Mouse (Mus musculus): ENCODE data around the gene Tomm22. TPM values are rescaled to one million over a fixed set of nuclear protein-coding genes. Genes with fewer than 3 reads are reported as not detected.

Gene Tomm22
- 104 TPM for total RNA-seq (2023)

DNA sequence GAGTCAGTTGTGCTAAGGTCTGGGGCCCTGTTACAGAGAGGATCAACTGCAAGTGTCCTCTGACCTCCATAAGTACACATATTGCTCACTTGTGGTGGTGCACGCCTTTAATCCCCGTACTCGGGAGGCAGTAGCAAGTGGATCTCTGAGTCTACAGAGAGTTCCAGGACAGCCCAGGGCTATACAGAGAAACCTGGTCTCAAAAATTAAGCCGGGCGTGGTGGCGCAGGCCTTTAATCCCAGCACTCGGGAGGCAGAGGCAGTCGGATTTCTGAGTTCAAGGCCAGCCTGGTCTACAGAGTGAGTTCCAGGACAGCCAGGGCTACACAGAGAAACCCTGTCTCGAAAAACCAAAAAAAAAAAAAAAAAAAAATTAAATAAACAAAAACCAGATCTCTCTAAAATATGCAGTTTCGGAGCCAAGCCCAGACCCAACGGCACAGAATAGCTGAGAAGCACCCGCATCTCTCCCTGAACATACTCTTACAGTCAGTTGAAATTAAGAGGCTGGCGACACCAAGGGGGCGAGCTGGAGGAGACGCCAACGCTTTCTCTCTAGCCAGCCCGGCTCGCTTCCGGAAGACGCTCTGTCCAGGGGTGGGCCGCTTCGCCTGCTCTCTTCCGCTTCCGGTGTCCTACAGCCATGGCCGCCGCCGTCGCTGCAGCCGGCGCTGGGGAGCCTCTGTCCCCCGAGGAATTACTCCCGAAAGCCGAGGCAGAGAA, at the start of gene Tomm22:
TSS of gene Tomm22 (plus strand) at position 613 of the 723 bp plus-strand sequence.

DNA sequence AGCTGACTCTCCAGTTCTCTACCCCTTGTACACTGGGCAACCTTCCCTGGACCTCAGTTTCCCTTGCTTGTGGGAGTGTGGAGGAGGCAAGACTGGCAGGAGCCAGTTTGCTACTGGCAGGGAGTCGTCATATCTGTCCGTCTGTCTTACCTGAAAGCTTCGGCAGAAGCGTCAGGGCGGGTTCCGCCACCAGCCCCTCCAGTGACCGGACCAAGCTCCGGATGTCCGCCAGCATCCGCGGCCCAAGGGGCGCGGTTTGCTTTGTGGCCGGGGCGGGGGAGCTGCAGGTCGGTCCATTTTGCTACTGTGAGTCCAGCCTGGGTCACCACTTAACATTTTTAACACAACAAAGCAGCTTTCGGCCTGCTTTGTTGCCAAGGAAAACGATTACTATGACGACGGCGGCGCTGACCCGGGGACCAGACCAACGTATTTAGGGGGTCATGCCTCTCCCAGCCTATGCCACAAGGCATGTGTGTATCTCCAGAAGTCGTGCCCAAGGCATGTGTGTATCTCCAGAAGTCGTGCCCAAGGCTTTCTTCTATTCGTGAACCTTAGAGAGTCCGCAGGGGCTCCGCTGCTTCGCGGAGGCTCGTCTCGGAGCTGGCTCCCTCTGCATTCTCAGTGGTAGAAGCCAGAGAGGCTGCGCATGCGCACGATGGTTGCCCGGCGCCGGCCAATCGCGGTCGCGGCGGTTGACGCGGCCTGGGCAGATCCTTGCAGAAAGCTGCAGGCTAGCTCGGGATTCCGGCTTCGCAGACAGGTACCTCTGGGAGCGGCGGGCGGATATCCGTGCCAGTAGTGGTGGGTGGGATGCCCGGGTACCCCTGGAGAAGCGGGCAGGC, 11.9 kb upstream of the Tomm22 start, which contains the start of the genes Fam227a and Cby1:
TSS of gene Fam227a (minus strand) at position 426 of the 845 bp plus-strand sequence.
TSS of gene Cby1 (plus strand) at position 669 of the 845 bp plus-strand sequence.

DNA sequence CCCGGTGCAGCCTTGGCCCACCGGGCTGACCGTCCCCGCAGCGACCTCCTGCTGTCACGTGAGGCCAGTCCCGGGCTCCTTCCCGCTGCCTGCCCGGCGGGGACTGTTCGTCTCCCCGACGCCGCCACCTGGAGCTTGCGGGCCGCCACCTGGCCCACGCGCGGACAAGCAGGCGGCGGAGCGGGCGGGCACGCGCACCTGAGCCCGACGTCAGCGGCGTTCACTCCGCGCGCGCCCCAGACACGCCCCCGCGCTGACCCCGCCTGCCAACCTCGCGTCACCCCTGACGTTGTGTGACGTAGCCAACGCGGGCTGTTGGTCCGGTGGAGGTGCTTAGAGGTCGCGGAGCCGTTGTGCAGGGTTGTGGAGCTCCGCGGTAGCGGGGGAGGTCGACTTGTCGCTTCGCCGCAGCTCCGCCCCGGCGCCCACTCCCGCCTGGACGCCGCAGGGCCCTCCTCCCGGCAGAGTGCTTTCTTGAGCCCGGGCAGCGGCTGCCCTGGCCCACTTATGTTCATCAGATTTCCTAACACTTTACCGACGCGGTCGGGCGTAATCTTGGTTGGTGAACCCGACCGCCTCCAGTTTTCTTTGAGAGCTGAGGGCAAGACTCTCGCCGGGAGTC, 17.1 kb downstream of the Tomm22 start, which contains the start of gene Josd1:
TSS of gene Josd1 (minus strand) at position 274 of the 622 bp plus-strand sequence.

DNA sequence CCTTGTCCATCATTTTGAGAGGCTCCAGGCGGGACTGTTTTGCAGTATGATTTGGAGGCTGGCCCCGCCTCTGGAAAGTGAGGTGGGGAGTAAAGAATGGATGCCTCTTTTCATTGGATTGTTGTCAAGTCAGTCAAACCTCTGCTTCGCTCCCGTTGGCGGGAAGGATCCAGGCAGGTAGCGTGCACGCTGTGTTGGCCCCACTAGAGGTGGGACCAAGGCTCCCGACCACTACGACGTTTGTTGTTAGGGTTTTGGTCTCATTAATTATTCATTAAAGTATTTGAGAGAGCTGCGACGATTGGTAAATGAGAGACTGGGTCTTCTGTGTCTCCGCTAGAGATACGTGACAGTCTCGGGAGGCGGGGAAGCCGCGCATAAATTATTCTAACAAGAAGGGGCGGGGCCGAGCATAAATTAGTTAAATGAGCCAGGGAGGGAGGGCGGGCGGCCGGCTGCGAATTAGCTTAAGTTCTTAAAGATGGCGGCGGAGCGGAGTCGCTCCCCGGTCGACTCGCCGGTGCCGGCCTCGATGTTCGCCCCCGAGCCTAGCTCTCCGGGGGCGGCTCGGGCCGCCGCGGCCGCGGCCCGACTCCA, 19.9 kb downstream of the Tomm22 start, which contains the start of gene Gtpbp1:
TSS of gene Gtpbp1 (plus strand) at position 420 of the 597 bp plus-strand sequence.

Other genes starting within 250 kb of the Tomm22 start
- gene Csnk1e, start 215.3 kb upstream of the Tomm22 start, total RNA-seq (2023): 100 TPM
- not detected for gene Kcnj4, start 165.6 kb upstream of the Tomm22 start, total RNA-seq (2023)
- not detected for gene Kdelr3, start 154.4 kb upstream of the Tomm22 start, total RNA-seq (2023)
- 317 TPM for gene Ddx17, start 124.1 kb upstream of the Tomm22 start, total RNA-seq (2023)
- not detected for gene Dmc1, start 65.8 kb upstream of the Tomm22 start, total RNA-seq (2023)
- 0.21 TPM for gene Fam227a, start 11.9 kb upstream of the Tomm22 start, total RNA-seq (2023)
- 4.8 TPM for gene Cby1, start 11.7 kb upstream of the Tomm22 start, total RNA-seq (2023)
- 28.1 TPM for gene Josd1, start 17.1 kb downstream of the Tomm22 start, total RNA-seq (2023)
- gene Gtpbp1, start 20.0 kb downstream of the Tomm22 start, total RNA-seq (2023): 133 TPM
- gene Sun2, start 71.7 kb downstream of the Tomm22 start, total RNA-seq (2023): 409 TPM
- 6.2 TPM for gene Dnal4, start 107.0 kb downstream of the Tomm22 start, total RNA-seq (2023)
- gene Nptxr, start 133.9 kb downstream of the Tomm22 start, total RNA-seq (2023): 0.32 TPM
- gene Npcd, start 163.4 kb downstream of the Tomm22 start, total RNA-seq (2023): not detected
- gene Cbx6, start 163.8 kb downstream of the Tomm22 start, total RNA-seq (2023): 13.4 TPM
- 84.9 TPM for gene Apobec3, start 220.8 kb downstream of the Tomm22 start, total RNA-seq (2023)

Data from CD4-positive naive resting alpha-beta T cell, adult 76 days (primary cell).